Mouse (Mus musculus) frontal cortex, adult 2 months (tissue): ENCODE measurements around the gene Mrpl22. TPM values are rescaled to one million over a fixed set of nuclear protein-coding genes. Genes with fewer than 3 reads are reported as not detected.
"Not testable (repeated sequence)": the region's sequence is repeated elsewhere in the genome, so short reads cannot be mapped to it uniquely, and the experiment has no call there.

Experiments used
- DNase-seq, 2 experiments: peaks; one replicate each; pipeline ENCODE4 v3.0.0; 2022; ENCODE audit warnings: low spot score in 1 of 2; ENCODE audit errors: extremely low spot score in 1 of 2
- polyA plus RNA-seq: library from polyadenylated mRNA; depleted of rRNA; stranded (reverse); fragments of >200 nt; gene quantifications from 2 replicates; pipeline ENCODE4 v1.2.3, GENCODE M21; 2012

Gene Mrpl22
- polyA plus RNA-seq, 1 experiment: 45.4 TPM

DNA sequence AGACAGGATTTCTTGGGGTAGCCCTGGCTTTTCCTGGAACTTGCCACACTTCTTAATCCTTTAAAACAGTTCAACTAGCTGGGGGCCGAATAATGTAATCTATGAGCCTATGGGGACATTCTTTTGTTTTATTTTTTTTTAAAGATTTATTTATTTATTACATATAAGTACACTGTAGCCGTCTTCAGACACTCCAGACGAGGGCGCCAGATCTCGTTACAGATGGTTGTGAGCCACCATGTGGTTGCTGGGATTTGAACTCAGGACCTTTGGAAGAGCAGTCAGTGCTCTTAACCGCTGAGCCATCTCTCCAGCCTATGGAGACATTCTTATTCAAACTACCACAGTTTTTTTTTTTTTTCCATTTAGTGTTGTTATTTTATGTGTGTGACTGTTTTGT is 8.5 kb downstream of the Mrpl22 start:
- DNase-seq: not testable (repeated sequence)

DNA sequence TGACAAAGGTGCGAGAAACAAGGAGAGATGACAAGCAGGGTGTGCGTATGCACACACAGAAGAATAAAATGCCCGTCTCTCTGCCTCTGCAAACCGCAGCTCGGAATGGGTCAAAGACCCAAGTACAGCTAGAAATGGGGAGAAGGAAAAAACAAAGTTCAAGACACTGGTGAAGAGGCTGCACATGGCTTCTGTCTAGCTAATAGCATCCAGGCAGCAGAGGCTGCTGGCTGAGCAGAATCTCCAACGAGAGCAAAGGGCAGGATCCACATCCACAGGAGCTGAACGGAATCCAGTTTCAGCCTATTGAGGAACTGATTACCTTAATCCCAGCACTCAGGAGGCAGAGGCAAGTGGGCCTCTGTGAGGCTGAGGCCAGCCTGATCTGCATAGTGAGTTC is 9.3 kb downstream of the Mrpl22 start:
- DNase-seq: no peak

DNA sequence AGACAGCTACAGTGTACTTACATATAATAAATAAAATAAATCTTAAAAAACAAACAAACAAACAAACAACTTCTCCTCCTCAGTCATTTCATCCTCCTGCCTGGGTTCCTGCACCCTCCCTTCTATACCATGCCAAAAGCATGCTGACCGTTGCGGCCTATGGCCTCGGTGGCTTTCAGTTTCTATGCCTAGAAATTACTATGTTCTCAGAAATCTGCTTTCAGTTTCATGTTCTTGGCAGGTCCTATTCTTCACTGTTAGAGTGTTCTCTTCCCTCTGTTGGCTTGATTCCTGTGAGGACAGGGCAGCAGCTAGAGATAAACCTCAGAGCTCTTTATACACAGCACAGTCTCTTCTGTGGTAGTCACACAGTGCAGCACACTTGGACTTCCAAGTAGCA is 12.1 kb downstream of the Mrpl22 start:
- DNase-seq: no peak

DNA sequence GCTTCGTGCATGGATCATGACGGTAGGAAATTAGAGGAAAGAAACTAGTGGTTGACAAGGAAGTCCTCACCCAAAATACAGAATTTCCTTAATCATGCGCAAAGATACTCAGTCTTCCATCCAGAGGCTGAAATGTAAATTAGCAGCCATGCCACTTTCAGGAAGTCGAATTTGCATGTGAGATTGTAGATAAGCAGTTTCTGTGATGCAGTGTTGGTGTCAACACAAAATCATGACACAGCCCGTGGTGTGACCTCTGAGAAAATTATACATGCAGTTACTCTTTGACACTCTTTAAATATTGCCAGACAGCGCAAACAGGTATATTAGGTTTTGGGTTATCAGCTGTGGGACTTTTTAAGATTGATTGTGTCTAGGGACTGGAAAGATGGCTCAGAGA is 18.2 kb downstream of the Mrpl22 start:
- DNase-seq: no peak

DNA sequence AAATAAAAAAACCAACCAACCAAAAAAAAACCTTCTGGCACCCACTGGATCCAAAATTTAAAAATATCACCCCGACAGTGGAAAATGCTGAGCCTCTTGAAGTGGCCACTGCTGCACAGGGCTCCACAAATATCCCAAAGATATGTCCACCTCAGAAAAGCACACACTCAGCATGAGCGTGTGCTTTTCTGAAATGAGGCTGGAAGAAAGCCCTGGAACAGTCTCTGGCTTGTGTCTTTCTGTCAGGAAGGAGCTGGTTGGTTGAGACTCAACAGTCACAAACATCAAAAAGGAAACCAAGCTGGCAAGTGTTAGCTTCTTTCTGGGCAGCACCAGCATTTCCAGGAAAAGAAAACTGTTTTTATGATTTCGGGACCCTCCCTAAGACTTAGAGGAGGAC is 21.9 kb downstream of the Mrpl22 start:
- peak in 1 of 2 experiments; percentile 13 for DNase-seq

DNA sequence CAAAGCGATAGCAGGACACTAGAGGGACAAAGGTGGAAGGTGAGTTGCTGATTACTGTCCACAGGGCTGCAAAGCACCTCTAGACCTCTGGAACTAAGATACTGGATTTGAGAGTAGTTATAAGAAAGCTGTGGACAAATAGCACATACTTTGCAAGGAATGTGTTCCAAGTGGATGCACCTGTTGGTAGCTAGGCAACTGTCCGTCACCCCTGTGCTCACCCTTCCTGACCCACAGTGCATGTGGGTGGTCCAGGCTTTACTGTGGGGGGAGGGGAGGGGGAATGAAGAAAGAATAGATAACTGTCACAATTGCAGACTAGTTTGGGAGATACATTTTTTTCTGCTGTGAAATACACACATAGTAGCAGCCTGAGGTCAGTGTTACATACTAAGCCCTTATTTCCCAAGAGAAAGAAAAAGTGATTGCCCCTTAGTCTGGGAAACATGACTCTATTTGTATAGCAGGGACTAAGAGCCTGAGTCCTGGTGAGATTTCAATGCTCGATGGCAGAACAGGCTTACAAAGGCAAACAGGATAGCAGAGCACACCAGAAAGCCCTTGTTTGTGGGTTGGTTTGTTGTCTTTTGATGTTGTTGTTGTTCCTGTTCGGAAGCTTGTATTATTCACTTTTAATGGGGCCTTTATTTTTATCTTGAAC is 22.5 kb downstream of the Mrpl22 start:
- no peak for DNase-seq

DNA sequence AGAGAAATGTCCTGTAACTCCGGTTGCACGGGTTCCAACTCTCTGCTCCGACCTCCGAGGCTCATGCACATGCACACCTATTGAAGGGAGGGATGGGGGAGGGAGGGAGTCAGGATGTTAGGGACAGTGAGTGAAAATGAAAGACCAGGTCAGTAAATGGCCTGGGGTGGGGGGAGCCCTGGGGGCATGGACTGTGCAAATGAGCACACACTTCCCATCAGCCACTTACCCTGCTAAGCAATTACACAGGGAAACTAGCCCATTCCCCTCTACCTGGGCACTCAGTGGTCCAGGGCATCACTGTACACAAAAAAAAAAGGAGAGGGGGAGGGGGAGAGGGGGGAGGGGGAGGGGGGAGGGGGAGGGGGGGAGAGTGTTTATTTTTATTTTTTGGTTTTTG is 27.2 kb downstream of the Mrpl22 start:
- DNase-seq: no peak

DNA sequence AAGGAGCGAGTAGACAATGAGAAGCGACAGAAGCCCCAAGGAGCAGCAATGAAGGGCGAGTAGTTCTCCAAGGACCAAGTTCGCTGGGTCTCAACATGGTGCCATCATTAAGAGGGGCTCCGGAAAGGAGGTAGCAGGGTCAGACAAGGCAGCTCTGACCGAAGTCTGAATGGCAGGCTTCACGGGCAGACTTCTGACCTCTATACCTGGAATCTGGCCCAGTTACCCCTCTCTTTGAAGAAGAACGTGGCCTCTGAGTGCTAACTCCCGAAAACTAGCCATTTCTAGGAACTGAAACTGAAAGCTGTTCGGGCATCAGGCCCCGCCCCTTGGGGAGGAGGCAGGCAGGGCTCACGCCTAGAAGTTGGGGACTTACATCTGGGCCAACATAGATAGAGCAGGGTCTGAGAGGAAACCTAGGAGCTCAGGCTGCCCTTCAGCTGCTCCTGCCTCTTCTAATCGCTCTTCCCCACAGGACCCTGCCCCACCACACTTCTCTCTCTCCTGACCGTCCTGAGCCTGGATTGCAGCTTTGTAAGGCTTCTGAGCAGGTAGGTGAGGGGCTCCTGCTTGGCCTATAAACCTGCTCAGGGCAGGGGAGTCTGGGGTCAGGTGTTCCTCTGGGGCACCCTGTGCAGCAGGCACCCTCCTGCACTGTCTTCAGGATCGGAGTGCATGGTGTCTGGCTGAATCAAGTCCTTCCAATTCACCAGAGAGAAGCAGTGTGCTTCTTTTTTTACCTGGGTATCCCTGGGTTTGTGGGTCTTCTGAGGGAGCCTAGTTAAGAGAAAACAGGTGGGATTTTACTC is 28.0 kb downstream of the Mrpl22 start, which contains the start of the genes Igtp and Irgm2:
Gene Igtp, plus strand, starts transcription at position 328 of the 809 bp plus-strand sequence.
Gene Irgm2, plus strand, starts transcription at position 390 of the 809 bp plus-strand sequence.
- DNase-seq: peak in 1 of 2 experiments; percentile 61

DNA sequence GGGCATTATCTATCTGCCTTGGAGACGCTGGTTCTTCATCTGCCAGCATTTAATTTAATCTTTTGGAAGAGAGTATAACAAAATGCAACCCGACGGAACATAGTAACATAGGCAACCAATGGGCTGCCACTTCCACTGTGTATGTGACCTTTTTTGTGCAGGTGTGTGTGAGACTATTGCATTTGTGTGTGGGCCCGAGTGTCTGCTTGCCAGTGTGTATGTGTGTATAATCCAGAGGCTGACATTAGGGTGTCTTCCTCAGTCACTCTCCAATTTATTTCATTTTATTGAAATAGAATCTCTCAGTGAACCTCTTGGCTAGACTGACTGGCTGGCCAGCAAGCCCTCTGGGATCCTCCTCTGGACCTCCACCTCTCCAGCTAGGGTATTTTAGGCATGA is 28.8 kb downstream of the Mrpl22 start:
- no peak for DNase-seq

DNA sequence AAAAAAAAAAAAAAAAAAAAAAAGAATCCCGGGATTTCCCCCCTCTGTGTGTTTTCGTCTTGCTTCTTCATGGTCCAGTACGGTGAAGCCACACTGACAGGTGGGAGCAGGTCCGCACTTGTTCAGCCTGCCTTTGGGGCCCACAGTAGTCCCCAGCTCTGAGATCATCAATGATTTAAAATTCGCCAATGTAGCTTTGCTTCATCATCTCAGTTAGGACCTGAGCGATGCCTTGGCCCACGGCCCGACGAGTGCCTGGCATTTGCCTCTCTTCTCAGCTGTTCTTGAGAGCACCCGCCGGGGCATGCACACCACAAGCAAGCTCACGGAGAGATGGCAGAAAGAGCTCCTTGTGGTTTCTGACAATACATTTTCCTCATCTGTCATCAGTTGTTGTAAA is 29.6 kb downstream of the Mrpl22 start:
- DNase-seq: no peak

DNA sequence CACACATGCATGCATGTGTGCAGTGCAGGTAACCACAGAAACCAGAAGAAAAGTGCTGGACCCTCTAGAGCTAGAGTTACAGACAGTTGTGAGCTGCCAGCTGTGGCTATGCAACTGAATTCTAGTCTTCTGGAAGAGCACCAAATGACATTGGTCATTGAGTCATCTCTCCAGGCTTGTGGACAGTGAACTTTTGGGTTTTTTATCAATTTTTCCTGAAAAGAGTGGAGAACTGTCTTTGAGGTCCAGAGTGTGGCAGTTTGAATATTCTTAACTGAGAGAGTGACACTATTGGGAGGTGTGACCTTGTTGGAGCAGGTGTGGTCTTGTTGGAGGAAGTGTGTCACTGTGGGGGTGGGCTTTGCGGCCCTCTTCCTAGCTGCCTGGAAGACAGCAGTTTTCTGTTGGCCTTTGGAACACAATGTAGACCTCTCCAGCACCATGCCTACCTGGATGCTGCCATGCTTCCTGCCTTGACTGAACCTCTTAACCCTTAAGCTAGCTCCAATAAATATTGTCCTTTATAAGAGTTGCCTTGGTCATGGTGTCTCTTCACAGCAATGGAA is 38.9 kb downstream of the Mrpl22 start:
- DNase-seq: no peak

DNA sequence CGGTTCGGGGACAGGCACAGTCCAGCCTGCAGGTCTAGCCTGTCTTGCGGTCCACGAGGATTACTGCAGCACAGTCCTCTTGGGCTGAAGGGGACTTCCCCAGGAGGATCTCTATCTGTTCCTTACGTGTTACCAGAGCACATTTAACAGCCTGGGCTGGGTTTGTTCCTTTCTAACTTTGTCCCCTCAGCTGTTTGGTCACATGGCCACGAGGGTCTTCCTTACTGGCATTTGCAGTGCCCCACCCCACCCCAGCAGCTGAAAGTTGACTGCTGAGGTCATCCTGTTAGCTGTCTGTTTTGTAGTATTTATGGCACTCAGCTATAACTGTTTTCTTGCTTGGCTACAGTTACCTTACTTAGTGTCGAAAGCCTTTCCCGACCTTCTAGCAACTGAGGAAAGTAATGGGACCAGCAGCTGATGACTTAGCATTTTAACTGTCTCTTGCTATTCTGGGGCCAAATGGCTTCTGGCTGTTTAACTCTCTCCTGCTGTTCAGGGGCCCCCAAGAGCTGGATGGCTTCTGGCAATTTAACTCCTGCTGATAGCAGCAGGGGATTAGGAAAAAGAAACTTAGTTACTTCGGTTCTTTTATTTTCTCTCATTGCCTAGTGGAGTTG is 39.7 kb downstream of the Mrpl22 start:
- no peak for DNase-seq

DNA sequence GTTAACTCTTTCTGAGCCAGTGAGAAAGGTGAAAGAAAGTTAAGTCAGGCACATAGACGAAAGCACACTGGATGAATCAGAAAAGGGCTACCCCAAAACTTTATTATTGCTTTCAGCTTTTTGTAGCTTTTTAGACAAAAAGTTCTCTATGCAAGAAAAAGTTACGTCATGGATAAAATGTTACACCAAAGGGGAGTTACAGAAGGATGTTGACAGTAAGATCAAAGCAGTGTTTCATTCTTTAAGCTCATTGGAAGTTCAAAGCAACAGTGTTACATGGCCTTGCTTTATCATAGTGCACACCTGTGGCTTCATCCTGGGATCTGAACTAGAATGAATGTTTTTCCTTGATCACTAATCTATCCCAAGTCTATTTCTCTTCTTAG is 40.2 kb downstream of the Mrpl22 start:
- DNase-seq: no peak

DNA sequence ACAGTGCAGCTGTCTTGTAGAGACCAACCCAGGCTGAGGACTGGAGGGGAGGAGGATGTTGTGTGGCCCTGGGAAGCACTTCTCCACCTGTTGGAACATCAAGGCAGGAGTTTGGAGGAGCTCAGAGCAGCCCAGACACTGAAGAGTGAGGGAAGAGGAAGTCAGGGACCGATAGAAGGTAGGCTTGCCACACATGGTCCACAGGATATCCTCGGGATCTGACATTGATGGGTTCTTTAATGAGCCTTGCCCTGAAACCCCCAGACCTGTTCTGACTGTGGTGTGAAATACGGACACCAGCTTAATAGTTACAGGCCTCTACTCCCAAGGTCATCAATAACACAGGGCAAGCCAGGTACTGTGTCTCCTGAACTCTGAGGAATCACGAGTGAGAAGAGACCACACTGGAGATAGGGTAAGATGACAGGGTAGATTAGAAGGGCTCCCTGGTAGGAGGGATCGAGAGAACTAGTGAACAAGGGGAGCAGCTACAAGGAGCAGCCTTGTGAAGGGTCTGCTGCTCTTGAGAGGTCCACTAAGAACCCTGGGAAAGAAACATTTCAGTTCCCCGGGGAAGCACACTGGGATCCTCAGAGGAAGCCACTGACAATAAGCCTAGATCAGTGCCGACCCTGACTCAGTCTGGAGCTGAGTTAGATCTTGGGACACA is 42.3 kb downstream of the Mrpl22 start:
- DNase-seq: no peak

DNA sequence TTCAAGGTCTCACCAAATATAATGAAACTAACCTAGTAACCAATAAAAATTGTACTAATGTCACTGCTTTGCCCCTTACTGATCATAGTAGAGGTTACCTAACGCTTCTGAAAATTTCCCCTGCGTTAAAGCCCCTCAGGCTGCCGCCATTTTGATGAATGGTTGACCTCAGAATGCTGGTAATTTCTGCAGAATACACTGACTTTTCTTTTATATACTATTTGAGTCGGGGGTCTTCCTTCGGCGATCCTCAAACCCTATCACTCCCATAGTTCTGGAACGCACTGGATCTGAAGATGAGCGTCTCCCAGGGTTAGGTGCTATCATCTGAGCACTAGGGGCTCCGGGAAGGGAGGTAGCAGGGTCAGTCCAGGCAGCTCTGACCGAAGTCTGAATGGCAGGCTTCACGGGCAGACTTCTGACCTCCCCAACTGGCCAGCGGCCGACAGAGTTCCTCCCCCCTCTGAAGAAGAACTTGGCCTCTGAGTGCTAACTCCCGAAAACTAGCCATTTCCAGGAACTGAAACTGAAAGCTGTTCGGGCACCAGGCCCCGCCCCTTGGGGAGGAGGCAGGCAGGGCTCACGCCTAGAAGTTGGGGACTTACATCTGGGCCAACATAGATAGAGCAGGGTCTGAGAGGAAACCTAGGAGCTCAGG is 43.1 kb downstream of the Mrpl22 start:
- DNase-seq: peak; percentile 24 to 43

DNA sequence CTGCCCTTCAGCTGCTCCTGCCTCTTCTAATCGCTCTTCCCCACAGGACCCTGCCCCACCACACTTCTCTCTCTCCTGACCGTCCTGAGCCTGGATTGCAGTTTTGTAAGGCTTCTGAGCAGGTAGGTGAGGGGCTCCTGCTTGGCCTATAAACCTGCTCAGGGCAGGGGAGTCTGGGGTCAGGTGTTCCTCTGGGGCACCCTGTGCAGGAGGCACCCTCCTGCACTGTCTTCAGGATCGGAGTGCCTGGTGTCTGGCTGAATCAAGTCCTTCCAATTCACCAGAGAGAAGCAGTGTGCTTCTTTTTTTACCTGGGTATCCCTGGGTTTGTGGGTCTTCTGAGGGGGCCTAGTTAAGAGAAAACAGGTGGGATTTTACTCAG is 43.6 kb downstream of the Mrpl22 start:
- not testable (repeated sequence) for DNase-seq

DNA sequence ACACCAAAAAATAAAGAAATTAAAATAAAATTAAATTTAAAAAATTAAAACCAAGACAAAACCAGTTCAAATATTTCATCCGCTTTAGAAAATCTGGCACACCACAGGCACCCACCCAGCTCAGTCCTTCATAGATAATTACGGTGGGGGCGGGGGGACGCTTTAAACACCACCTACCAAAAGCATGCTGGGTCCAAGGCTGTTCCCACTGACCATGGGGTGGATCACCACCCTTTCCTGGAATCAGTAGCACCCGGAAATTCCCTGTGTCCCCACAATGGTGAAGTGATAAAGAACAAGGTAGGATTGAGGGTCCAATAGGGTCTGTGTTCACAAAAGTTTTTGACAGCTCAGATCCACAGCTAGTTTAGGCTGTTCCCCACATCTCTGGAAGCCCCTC is 44.4 kb downstream of the Mrpl22 start:
- no peak for DNase-seq

DNA sequence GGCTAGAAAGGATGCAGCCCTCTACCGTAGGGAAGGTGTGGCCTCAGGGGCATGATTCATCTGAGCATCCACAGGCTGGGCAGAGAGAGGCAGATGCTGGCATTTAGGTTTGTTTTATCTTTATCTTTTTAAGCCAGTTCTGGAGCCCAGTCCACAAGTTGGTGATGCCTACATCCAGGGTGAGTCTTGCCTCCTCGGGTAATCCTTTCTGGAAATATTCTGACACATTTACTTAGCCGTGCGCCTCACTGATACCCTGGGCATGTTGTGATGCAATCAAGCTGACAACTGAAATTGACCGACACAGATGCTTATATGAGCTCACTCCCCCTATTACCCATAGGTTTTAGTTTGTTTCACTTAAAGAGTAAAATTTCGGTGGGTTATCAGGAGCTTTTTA is 45.4 kb downstream of the Mrpl22 start:
- no peak for DNase-seq

DNA sequence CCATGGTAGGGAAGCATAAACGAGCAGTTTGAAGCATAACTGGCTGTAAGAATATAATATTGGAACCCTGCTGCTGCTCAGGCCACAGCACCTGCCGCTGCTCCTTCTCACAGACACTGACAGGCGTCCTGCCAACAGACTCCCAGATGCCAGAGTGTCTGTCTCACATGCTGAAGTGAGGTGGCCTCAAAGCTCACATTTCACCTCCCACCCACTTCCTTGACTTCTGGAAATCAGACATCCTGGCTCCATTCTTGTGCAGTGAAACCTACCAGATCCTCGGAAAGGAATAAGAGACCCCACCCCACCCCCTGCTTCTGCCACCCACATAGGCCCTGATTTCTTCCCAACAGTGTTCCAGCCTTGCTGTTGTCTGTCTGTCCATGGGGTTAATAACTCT is 52.3 kb downstream of the Mrpl22 start:
- no peak for DNase-seq

DNA sequence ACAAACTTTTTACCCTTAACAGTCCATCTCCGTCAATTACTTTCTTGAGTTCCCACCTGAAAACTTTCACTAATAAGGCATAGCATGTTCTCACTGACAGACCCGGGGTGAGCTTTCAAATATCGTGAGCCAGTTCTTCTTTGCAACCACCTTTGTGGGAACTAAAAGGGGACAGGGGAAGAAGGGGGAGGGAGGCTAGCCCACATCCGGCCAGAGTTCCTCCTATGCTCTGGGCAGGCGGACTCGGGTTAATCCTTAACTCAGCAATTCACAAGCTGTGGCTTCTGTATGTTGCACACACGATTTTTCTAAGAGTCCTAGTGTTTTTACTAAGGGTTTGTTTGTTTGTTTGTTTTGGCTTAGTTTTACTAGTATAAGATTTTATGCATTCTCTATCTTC is 52.9 kb downstream of the Mrpl22 start:
- peak in 1 of 2 experiments; percentile 11 for DNase-seq
